Mouse (Mus musculus): Measurements from ENCODE around the gene Ccdc117. TPM values are rescaled to one million over a fixed set of nuclear protein-coding genes. Genes with fewer than 3 reads are reported as not detected.
"Not testable (repeated sequence)": the region's sequence is repeated elsewhere in the genome, so short reads cannot be mapped to it uniquely, and the experiment has no call there.

Ccdc117 gene
- total RNA-seq, 2 experiments from 2014 or later = 9.1 to 10.3 TPM

GRCm38 (mm10) chr11:5495286-5495832, 46.6 kb downstream of the Ccdc117 start:
- intact Hi-C loops (cut with DNase I) = no loop called here
- DNase-seq (ENCODE audit: extremely low spot score in 1 of 2, low spot score in 2 of 2) = no peak

- DNase-seq (ENCODE audit: extremely low spot score in 1 of 2, low spot score in 2 of 2) = no peak
- intact Hi-C loops (cut with DNase I) = no loop called here
These were observed 48.1 kb downstream of the Ccdc117 start for GRCm38 (mm10) chr11:5493869-5494268.

GRCm38 (mm10) chr11:5491912-5492311, 50.1 kb downstream of the Ccdc117 start:
- intact Hi-C loops (cut with DNase I) = no loop called here

GRCm38 (mm10) chr11:5490989-5491656, 50.9 kb downstream of the Ccdc117 start:
- no peak for DNase-seq (ENCODE audit: extremely low spot score in 1 of 2, low spot score in 2 of 2)
- intact Hi-C loops (cut with DNase I) = no loop called here

More at GRCm38 (mm10) chr11:5491912-5492311, 50.1 kb downstream of the Ccdc117 start:
- no peak for DNase-seq (ENCODE audit: extremely low spot score in 1 of 2, low spot score in 2 of 2)

GRCm38 (mm10) chr11:5489433-5489832, 52.6 kb downstream of the Ccdc117 start:
- DNase-seq (ENCODE audit: extremely low spot score in 1 of 2, low spot score in 2 of 2) = not testable (repeated sequence)
- intact Hi-C loops (cut with DNase I) = loop anchor here (5.0 kb wide), 3 partner anchors 33 to 218 kb away; partner anchors contain the start of gene Xbp1

- intact Hi-C loops (cut with DNase I) = loop anchor here (2.0 to 5.0 kb wide), 4 partner anchors 37 to 222 kb away; partner anchors contain the start of gene Xbp1
- peak; percentile 86 to 87 for DNase-seq (ENCODE audit: extremely low spot score in 1 of 2, low spot score in 2 of 2)
These were observed 56.6 kb downstream of the Ccdc117 start for GRCm38 (mm10) chr11:5485193-5486011.

GRCm38 (mm10) chr11:5482581-5482980, 59.4 kb downstream of the Ccdc117 start:
- no peak for DNase-seq (ENCODE audit: extremely low spot score in 1 of 2, low spot score in 2 of 2)
- intact Hi-C loops (cut with DNase I) = no loop called here

Other genes starting within 250 kb of the Ccdc117 start
- 10 to 100 TPM; 22.0 to 25.1 TPM for gene Znrf3, start 97.3 kb downstream of the Ccdc117 start, total RNA-seq (2021)
- gene Xbp1, start 21.5 kb downstream of the Ccdc117 start, total RNA-seq (2021) = 10 to 100 TPM; 68.5 to 76.6 TPM
- not detected for gene Ankrd36, start 27.5 kb upstream of the Ccdc117 start, total RNA-seq (2021)
- 100 to 1,000 TPM in 1 of 2 experiments, 10 to 100 TPM in 1; 95.4 to 101 TPM for gene Mrps24, start 173.5 kb upstream of the Ccdc117 start, total RNA-seq (2021)
- 10 to 100 TPM; 49.2 to 55.0 TPM for gene Urgcp, start 220.2 kb upstream of the Ccdc117 start, total RNA-seq (2021)
- 10 to 100 TPM; 86.9 to 89.1 TPM for gene Dbnl, start 246.3 kb upstream of the Ccdc117 start, total RNA-seq (2021)